Mouse (Mus musculus): ENCODE measurements around the gene Atg3. TPM values are rescaled to one million over a fixed set of nuclear protein-coding genes. Genes with fewer than 3 reads are reported as not detected.
A peak's percentile ranks its signal among the peaks of the same experiment; 100 is the strongest.

Atg3 gene
- total and polyA plus RNA-seq, 3 experiments, result 25.8 to 39.8 TPM; not detected in 1

GRCm38 (mm10) chr16:45159389-45159716, 768 bp downstream of the Atg3 start:
- Histone ChIP-seq H3K36me3 (ENCODE audit: control insufficient read depth in 1 of 2, insufficient read depth in 2 of 2, low read length in 2 of 2) (peaks cover 4 to 18% of the 10 kb centered on the region in 2 experiments), H3K4me1 (ENCODE audit: control insufficient read depth in 1 of 2, insufficient read depth in 2 of 2, low read length in 2 of 2) (peaks cover 2 to 13% of the 10 kb centered on the region in 2 experiments), H3K79me2 (ENCODE audit: control insufficient read depth, insufficient read depth, low read length, poor library complexity) (peaks cover 24% of the 10 kb centered on the region), H3K4me3 (ENCODE audit: control insufficient read depth in 1 of 2, insufficient read depth in 1 of 2, low read depth in 2 of 2, low read length in 2 of 2) (peak overlapping the region; percentile 66 to 99), H3K9ac (ENCODE audit: control insufficient read depth, low read depth, low read length, poor library complexity, severe bottlenecking) (peak overlapping the region; percentile 91), H3K27me3 (ENCODE audit: control insufficient read depth in 1 of 2, insufficient read depth in 2 of 2, low read length in 2 of 2) (no peaks in the 10 kb centered on the region), H3K9me3 (replicated peaks; ENCODE audit: insufficient read depth, low read length) (no peaks in the 10 kb centered on the region), H3K27ac (ENCODE audit: control insufficient read depth, low read depth, low read length) (peak overlapping the region; percentile 75)
- DNase-seq (ENCODE audit: low read depth, low spot score), result peak; percentile 75
- no peak for TF ChIP-seq GATA1 (IDR thresholded peaks at IDR 0.05; ENCODE audit: low read depth, low read length)
- TF ChIP-seq SIN3A (IDR thresholded peaks at IDR 0.05; ENCODE audit: low read length), result 0 out of 2 replicates have a peak, but pooled peaks have one; percentile 11

- H3K36me3 ChIP-seq (ENCODE audit: control insufficient read depth in 1 of 2, insufficient read depth in 2 of 2, low read length in 2 of 2), result peaks cover 0 to 18% of the 10 kb centered on the region in 2 experiments; a peak in 2 of 4 replicates
- TF ChIP-seq ELF1 (IDR thresholded peaks at IDR 0.05; ENCODE audit: low read depth, low read length) (no peak), TBP (IDR thresholded peaks at IDR 0.05; ENCODE audit: low read depth, low read length) (no peak), RCOR1 (IDR thresholded peaks at IDR 0.05; ENCODE audit: low read depth, low read length) (no peak), GATA1 (IDR thresholded peaks at IDR 0.05; ENCODE audit: low read depth, low read length) (no peak), JUND (IDR thresholded peaks at IDR 0.05; ENCODE audit: low read depth, low read length) (no peak), ZC3H11A (IDR thresholded peaks at IDR 0.05; ENCODE audit: low read depth, low read length) (no peak), E2F4 (IDR thresholded peaks at IDR 0.05; ENCODE audit: borderline replicate concordance, low read depth, low read length) (no peak)
- no peaks in the 10 kb centered on the region for H3K27me3 ChIP-seq (ENCODE audit: control insufficient read depth in 1 of 2, insufficient read depth in 2 of 2, low read length in 2 of 2)
- H3K79me2 ChIP-seq (ENCODE audit: control insufficient read depth, insufficient read depth, low read length, poor library complexity), result no peaks in the 10 kb centered on the region
- no peak for DNase-seq (ENCODE audit: low read depth, low spot score)
- no peaks in the 10 kb centered on the region for H3K4me1 ChIP-seq (ENCODE audit: control insufficient read depth in 1 of 2, insufficient read depth in 2 of 2, low read length in 2 of 2)
- H3K9me3 ChIP-seq (replicated peaks; ENCODE audit: insufficient read depth, low read length), result no peaks in the 10 kb centered on the region
- H3K27ac ChIP-seq (ENCODE audit: control insufficient read depth, low read depth, low read length), result no peak overlapping the region
- no peak overlapping the region for H3K9ac ChIP-seq (ENCODE audit: control insufficient read depth, low read depth, low read length, poor library complexity, severe bottlenecking)
- no peak overlapping the region for H3K4me3 ChIP-seq (ENCODE audit: control insufficient read depth in 1 of 2, insufficient read depth in 1 of 2, low read depth in 2 of 2, low read length in 2 of 2)
Observed at GRCm38 (mm10) chr16:45178552-45178951, 20.0 kb downstream of the Atg3 start.

GRCm38 (mm10) chr16:45181824-45182223, 23.2 kb downstream of the Atg3 start:
- Histone ChIP-seq H3K36me3 (ENCODE audit: control insufficient read depth in 1 of 2, insufficient read depth in 2 of 2, low read length in 2 of 2) (peaks cover 0 to 10% of the 10 kb centered on the region in 2 experiments; a peak in 2 of 4 replicates), H3K27ac (ENCODE audit: control insufficient read depth, low read depth, low read length) (no peak overlapping the region), H3K9ac (ENCODE audit: control insufficient read depth, low read depth, low read length, poor library complexity, severe bottlenecking) (no peak overlapping the region), H3K27me3 (ENCODE audit: control insufficient read depth in 1 of 2, insufficient read depth in 2 of 2, low read length in 2 of 2) (no peaks in the 10 kb centered on the region), H3K4me1 (ENCODE audit: control insufficient read depth in 1 of 2, insufficient read depth in 2 of 2, low read length in 2 of 2) (no peaks in the 10 kb centered on the region), H3K79me2 (ENCODE audit: control insufficient read depth, insufficient read depth, low read length, poor library complexity) (no peaks in the 10 kb centered on the region), H3K9me3 (replicated peaks; ENCODE audit: insufficient read depth, low read length) (no peaks in the 10 kb centered on the region), H3K4me3 (ENCODE audit: control insufficient read depth in 1 of 2, insufficient read depth in 1 of 2, low read depth in 2 of 2, low read length in 2 of 2) (no peak overlapping the region)
- TF ChIP-seq MAFK (IDR thresholded peaks at IDR 0.05; ENCODE audit: borderline replicate concordance, low read depth, low read length), result no peak
- TF ChIP-seq POLR2AphosphoS5 (IDR thresholded peaks at IDR 0.05; ENCODE audit: borderline replicate concordance, low read depth, low read length), result no peak
- TF ChIP-seq UBTF (IDR thresholded peaks at IDR 0.05; ENCODE audit: borderline replicate concordance, insufficient read depth, low read depth, low read length), result no peak
- TF ChIP-seq HCFC1 (IDR thresholded peaks at IDR 0.05; ENCODE audit: low read depth, low read length), result no peak
- no peak for TF ChIP-seq E2F4 (IDR thresholded peaks at IDR 0.05; ENCODE audit: borderline replicate concordance, low read depth, low read length)
- TF ChIP-seq ZKSCAN1 (IDR thresholded peaks at IDR 0.05; ENCODE audit: low read depth, low read length), result no peak
- no peak for TF ChIP-seq USF1 (IDR thresholded peaks at IDR 0.05; ENCODE audit: low read depth, low read length)
- TF ChIP-seq MYC (IDR thresholded peaks at IDR 0.05; ENCODE audit: low read depth, low read length), result no peak
- TF ChIP-seq GATA1 (IDR thresholded peaks at IDR 0.05; ENCODE audit: low read depth, low read length), result no peak
- TF ChIP-seq RCOR1 (IDR thresholded peaks at IDR 0.05; ENCODE audit: low read depth, low read length), result no peak
- no peak for TF ChIP-seq ZNF384 (IDR thresholded peaks at IDR 0.05; ENCODE audit: low read depth, low read length)
- TF ChIP-seq CTCF (IDR thresholded peaks at IDR 0.05 in 2 of 3, conservative IDR thresholded peaks at IDR 0.05 in 1 of 3; ENCODE audit: control insufficient read depth in 1 of 3, insufficient read depth in 1 of 3, low read depth in 2 of 3, low read length in 3 of 3, poor library complexity in 1 of 3, severe bottlenecking in 1 of 3), result no peak
- TF ChIP-seq ZC3H11A (IDR thresholded peaks at IDR 0.05; ENCODE audit: low read depth, low read length), result no peak
- no peak for TF ChIP-seq TAL1 (IDR thresholded peaks at IDR 0.05; ENCODE audit: low read length)
- no peak for TF ChIP-seq BHLHE40 (IDR thresholded peaks at IDR 0.05; ENCODE audit: borderline replicate concordance, low read depth, low read length)
- TF ChIP-seq MXI1 (IDR thresholded peaks at IDR 0.05; ENCODE audit: low read depth, low read length), result no peak
- no peak for TF ChIP-seq GABPA (IDR thresholded peaks at IDR 0.05; ENCODE audit: low read depth, low read length)
- no peak for DNase-seq (ENCODE audit: low read depth, low spot score)
